Mouse (Mus musculus): Measurements from ENCODE around the gene Brdt. TPM values are rescaled to one million over a fixed set of nuclear protein-coding genes. Genes with fewer than 3 reads are reported as not detected.

The Brdt gene
- polyA plus RNA-seq, 1 experiment from 2014 or later = 6.9 TPM

DNA sequence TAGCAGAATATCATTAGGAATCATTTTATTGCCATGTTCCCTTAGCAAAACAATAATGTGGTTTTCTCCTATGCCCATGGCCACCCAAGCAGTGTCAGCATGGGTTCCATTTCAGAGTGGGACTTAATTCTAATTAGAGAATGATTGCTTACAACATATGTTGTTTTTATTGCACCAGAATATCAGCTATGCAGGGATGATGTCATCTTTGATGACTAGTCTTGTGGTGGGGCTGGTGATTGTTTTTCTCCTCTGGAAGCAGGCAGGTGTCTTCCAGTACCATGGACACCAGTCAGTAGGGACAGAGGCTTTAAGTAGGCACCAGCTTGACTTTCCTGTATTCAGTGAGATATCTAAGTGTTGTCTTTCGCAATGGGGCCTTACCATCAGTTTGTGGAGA, 56.8 kb downstream of the Brdt start:
- no peak overlapping the region for H3K9ac ChIP-seq
- no peak overlapping the region for H3K4me2 ChIP-seq
- H3K9me3 ChIP-seq = no peaks in the 10 kb centered on the region
- H3K27me3 ChIP-seq = no peaks in the 10 kb centered on the region
- peaks cover 17% of the 10 kb centered on the region for H3K36me3 ChIP-seq
- no peak overlapping the region for H3K27ac ChIP-seq
- no peak for ATAC-seq (ENCODE audit: insufficient number of reproducible peaks, insufficient read depth, low FRiP score, low TSS enrichment, low read depth)
- H3K4me3 ChIP-seq = no peak overlapping the region
- H3K4me1 ChIP-seq = no peaks in the 10 kb centered on the region
- 94% methylated on average over 1 of the region's 1 CpGs for WGBS

DNA sequence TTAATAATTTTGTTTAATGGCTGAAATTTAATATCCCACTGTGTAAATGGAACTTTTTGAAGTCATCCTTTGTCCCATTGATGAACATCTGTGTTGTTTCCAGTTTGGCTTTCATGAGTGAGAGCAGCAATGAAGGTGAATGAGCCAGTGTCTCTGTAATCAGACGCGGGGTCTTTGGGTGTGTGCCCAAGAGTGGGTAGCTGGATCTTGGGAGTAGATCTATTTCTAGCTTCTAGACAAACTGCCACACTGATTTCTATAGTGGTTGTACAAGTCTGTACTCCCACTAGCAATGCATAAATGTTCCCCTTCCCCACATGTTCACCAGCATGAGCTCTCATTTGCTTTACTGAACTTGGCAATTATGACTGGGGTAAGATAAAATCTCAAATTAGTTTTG, 58.4 kb downstream of the Brdt start:
- Histone ChIP-seq H3K9me3 (no peaks in the 10 kb centered on the region), H3K4me3 (no peak overlapping the region), H3K27me3 (no peaks in the 10 kb centered on the region), H3K27ac (no peak overlapping the region), H3K4me2 (no peak overlapping the region), H3K4me1 (no peaks in the 10 kb centered on the region), H3K9ac (no peak overlapping the region), H3K36me3 (peaks cover 8% of the 10 kb centered on the region; the same call in 1 of the 2 replicates)
- no peak for ATAC-seq (ENCODE audit: insufficient number of reproducible peaks, insufficient read depth, low FRiP score, low TSS enrichment, low read depth)
- 85% methylated on average over 2 of the region's 2 CpGs for WGBS

DNA sequence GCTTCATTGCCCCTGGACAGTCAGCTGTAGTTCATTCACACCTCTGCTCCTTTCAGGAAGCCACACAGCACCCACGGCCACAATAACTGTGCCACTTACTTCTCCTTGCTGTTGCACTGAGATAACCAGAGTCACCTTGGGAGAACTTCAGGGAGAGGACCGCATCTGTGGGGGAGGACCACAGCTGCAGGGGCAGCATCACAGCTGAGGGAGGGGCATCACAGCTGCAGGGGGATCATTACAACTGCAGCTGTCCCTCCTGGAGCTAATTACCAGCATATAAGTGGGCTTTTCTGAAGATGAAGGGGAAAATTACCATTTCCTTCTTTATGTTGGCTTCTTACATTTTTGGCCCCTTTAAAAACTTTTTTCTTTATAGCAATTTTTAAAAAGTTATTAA, 63.5 kb downstream of the Brdt start:
- 30% methylated on average over 2 of the region's 2 CpGs for whole genome bisulfite sequencing
- Histone ChIP-seq H3K27ac (no peak overlapping the region), H3K36me3 (peaks cover 3% of the 10 kb centered on the region; the same call in 1 of the 2 replicates), H3K27me3 (no peaks in the 10 kb centered on the region), H3K9me3 (no peaks in the 10 kb centered on the region), H3K4me2 (no peak overlapping the region), H3K4me1 (no peaks in the 10 kb centered on the region), H3K4me3 (no peak overlapping the region), H3K9ac (no peak overlapping the region)
- no peak for ATAC-seq (ENCODE audit: insufficient number of reproducible peaks, insufficient read depth, low FRiP score, low TSS enrichment, low read depth)

DNA sequence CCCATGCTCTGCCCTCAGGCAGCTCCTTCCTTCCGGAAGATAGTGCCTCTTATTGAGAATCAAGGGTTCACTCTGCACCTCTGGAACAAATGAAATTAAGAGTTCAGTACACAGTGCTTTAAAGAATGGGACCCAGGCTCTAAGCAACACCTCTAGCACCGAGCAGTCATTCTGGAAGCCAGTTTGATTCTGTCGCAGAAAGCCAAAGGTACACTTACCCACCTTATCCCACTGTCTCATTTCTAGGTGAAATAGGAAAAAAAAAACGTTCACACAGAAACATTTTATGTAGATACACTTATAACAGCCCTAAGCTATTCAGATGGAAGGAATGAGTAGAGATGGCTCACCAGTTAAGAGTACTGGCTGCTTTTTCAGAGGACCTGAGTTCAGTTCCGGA, 71.5 kb downstream of the Brdt start, which contains the start of gene Ephx4:
Ephx4 (plus strand) TSS at position 301 of the 400 bp plus-strand sequence.
- Histone ChIP-seq H3K27me3 (peaks cover 45% of the 10 kb centered on the region), H3K27ac (no peak within 1 kb of the TSS), H3K9me3 (no peaks in the 10 kb centered on the region), H3K9ac (peak within 1 kb of the TSS; percentile 75), H3K4me2 (peak within 1 kb of the TSS; percentile 94), H3K36me3 (no peaks in the 10 kb centered on the region), H3K4me3 (peak within 1 kb of the TSS; percentile 64), H3K4me1 (peaks cover 11% of the 10 kb centered on the region)
- ATAC-seq (ENCODE audit: insufficient number of reproducible peaks, insufficient read depth, low FRiP score, low TSS enrichment, low read depth) = no peak
- WGBS = 8% methylated on average over 5 of the region's 5 CpGs

DNA sequence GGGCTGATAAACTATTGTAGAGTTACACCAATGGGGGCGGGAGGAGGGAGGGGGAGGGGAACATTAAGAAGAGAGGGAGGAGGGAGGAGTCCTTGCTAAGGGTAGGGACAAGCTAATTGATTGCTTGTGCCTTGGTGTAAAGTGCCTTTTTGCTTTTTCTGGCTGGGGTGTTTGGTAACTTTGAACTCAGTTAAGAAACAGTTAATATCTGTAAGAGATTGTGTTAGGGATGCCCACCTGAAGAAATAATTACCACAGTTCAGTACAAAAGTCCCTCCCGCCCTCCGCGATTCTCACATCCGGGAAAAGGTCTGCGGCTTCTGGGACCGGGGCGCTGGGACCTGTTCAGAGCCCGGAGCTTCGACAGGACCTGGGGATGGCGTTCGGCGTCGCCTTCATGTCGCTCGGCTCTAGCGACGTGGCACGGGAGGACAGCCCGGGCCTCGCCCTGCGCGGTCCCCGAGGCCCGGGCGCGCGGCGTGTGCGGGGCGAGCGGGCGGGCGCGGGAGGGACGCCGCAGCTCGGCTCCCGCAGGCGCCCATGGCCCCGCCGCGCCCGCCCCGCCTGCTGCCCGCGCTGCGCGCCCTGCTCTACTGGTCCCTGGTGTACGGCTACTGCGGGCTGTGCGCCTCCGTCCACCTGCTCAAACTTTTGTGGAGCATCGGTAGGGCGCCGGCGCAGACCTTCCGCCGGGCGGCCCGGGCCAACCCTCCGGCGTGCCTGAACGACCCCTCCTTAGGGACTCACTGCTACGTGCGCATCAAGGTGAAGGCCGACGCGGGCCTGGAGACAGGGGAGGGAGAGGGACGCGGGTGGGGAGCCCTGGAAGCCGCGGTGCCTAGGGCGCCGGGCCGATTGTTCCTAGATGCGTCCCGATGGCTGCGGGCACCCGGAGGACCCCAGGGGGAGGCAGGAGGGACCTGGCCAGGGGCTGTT, 72.3 kb downstream of the Brdt start:
- no peak overlapping the region for H3K27ac ChIP-seq
- H3K4me3 ChIP-seq = peak overlapping the region; percentile 64
- H3K4me2 ChIP-seq = peak overlapping the region; percentile 94
- H3K9ac ChIP-seq = peak overlapping the region; percentile 75
- ATAC-seq (ENCODE audit: insufficient number of reproducible peaks, insufficient read depth, low FRiP score, low TSS enrichment, low read depth) = peak; percentile 67; the same call in 1 of the 2 replicates
- under 1% methylated on average over 79 of the region's 80 CpGs for whole genome bisulfite sequencing
- H3K9me3 ChIP-seq = no peaks in the 10 kb centered on the region
- H3K36me3 ChIP-seq = no peaks in the 10 kb centered on the region
- H3K4me1 ChIP-seq = peaks cover 11% of the 10 kb centered on the region
- peaks cover 45% of the 10 kb centered on the region for H3K27me3 ChIP-seq

DNA sequence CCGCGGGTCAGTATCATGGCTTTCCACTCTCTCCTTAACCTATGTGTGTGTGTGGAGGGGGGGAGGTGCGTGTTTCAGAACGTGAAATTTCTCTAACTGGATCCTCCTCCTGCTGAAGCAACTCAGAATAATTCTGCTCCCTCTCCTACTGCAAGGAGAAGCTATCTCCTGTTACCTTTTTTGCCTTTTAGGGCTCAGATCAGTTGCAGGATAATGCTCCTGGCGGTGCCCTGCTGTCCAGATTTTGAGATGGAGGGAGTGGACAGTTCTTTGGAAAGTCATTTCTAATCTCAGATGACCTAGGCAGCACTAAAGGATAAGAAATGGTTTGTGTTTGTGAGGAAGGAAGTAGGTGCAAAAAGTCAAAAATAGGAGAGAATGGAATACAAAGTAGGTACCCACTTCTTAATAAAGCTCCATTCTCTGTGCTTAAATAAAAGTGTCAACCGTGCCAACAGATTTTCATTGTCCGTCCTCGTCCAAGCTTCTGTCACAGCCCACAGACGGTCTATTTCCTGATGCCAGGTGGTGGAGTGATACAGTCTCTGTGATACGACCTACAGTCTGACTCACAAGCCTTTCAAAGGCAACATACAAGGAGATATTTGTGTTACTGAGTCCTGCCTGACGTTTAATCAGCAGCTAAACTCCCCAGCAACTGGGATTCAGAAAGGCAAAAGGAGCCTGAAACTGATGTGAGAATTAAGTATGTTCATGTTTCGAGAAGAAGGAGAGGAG, 73.2 kb downstream of the Brdt start:
- no peak for ATAC-seq (ENCODE audit: insufficient number of reproducible peaks, insufficient read depth, low FRiP score, low TSS enrichment, low read depth)
- peak overlapping the region; percentile 75 for H3K9ac ChIP-seq
- H3K27ac ChIP-seq = no peak overlapping the region
- H3K27me3 ChIP-seq = peaks cover 45% of the 10 kb centered on the region
- WGBS = 28% methylated on average over 12 of the region's 12 CpGs
- H3K4me3 ChIP-seq = peak overlapping the region; percentile 64
- no peaks in the 10 kb centered on the region for H3K36me3 ChIP-seq
- peak overlapping the region; percentile 94 for H3K4me2 ChIP-seq
- no peaks in the 10 kb centered on the region for H3K9me3 ChIP-seq
- H3K4me1 ChIP-seq = peaks cover 11% of the 10 kb centered on the region

DNA sequence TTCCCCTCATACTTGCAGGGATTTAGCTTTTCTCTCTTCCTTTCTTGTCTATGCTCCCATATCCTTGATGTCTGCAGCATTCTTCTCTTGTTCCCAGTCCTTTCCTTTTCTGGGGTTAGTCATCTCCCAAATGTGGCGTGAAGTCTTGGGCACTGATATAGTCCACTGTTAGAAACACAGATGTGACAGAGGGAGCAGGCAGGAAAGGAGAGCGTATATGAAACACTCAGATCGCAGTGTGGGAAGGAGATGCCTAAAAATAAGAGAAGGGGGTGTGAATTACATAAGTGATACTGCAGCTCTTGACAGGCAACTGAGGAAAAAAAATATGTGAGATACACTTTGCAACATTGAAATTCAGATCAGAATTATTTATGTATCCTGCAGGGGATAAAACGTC, 74.4 kb downstream of the Brdt start:
- Histone ChIP-seq H3K27ac (no peak overlapping the region), H3K36me3 (no peaks in the 10 kb centered on the region), H3K27me3 (peaks cover 45% of the 10 kb centered on the region), H3K4me1 (peaks cover 11% of the 10 kb centered on the region), H3K9me3 (no peaks in the 10 kb centered on the region), H3K9ac (no peak overlapping the region), H3K4me3 (no peak overlapping the region), H3K4me2 (no peak overlapping the region)
- 86% methylated on average over 4 of the region's 4 CpGs for WGBS
- no peak for ATAC-seq (ENCODE audit: insufficient number of reproducible peaks, insufficient read depth, low FRiP score, low TSS enrichment, low read depth)

DNA sequence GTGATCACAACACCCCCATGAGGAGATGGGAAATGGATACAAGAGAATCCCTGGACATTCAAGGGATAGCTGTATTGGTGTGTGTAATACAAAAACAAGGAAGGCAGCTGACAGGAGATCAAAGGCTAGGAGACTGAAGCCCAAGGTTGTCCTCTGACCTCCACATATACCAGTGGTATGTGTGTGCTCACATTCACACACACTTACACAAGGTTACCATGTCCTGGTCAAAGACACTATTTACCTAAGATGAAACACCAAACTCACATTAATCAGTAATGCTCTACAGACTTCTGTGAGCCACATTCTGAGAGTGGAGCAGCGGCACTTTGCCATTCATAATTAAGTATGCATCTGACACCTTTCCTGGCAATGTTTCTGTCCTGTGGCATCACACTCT, 79.3 kb downstream of the Brdt start:
- Histone ChIP-seq H3K36me3 (no peaks in the 10 kb centered on the region), H3K27me3 (peaks cover 10% of the 10 kb centered on the region), H3K9ac (no peak overlapping the region), H3K27ac (no peak overlapping the region), H3K4me3 (no peak overlapping the region), H3K4me1 (peaks cover 5% of the 10 kb centered on the region; the same call in 1 of the 2 replicates), H3K9me3 (no peaks in the 10 kb centered on the region), H3K4me2 (no peak overlapping the region)
- ATAC-seq (ENCODE audit: insufficient number of reproducible peaks, insufficient read depth, low FRiP score, low TSS enrichment, low read depth) = no peak
- 86% methylated on average over 1 of the region's 1 CpGs for WGBS

DNA sequence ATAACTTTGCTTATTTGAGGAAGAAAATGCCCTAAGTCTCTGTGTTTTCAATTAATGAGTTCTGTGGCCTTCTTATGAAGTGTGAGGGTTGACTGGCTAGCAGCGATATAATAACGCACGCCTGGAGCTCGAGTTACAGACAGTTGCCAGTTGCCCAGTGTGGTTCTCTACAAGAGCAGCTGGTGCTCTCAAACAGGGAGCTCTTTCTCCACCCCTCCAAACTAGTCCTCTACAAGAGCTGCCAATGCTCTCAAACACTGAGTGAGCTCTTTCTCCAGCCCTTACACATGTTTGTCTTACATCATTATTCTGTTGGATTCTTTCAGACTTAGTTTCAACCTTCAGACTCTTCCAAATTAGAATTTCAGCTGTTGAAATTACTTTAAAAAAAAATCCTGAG, 80.4 kb downstream of the Brdt start:
- Histone ChIP-seq H3K36me3 (no peaks in the 10 kb centered on the region), H3K9me3 (no peaks in the 10 kb centered on the region)
- 23% methylated on average over 4 of the region's 4 CpGs for WGBS

DNA sequence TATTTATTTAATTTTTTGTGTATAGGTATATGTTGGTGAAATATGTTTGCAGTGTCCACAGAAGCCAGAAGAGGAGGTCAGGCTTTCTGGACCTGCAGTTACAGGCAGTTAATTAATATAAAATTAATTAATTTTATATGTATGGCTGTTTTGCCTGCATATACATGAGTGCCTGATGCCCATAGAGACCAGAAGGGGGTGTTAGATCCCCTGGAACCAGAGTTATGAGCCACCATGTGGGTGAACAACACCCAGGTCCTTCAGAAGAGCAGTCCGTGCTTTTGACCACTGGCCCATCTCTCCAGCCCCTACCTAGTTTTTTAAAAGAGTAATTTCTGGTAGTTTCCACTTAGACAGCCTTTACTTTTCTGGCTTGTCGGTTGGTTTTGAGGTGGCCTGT, 81.3 kb downstream of the Brdt start:
- no peak for ATAC-seq (ENCODE audit: insufficient number of reproducible peaks, insufficient read depth, low FRiP score, low TSS enrichment, low read depth)
- no peaks in the 10 kb centered on the region for H3K36me3 ChIP-seq
- H3K9ac ChIP-seq = no peak overlapping the region
- 85% methylated on average over 2 of the region's 2 CpGs for WGBS
- no peaks in the 10 kb centered on the region for H3K9me3 ChIP-seq
- H3K27me3 ChIP-seq = no peaks in the 10 kb centered on the region
- H3K4me3 ChIP-seq = no peak overlapping the region
- peaks cover 5% of the 10 kb centered on the region; the same call in 1 of the 2 replicates for H3K4me1 ChIP-seq
- H3K4me2 ChIP-seq = no peak overlapping the region
- no peak overlapping the region for H3K27ac ChIP-seq

More for the DNA sequence above, 80.4 kb downstream of the Brdt start:
- Histone ChIP-seq H3K4me2 (no peak overlapping the region), H3K4me3 (no peak overlapping the region), H3K27ac (no peak overlapping the region), H3K27me3 (peaks cover 5% of the 10 kb centered on the region; the same call in 1 of the 2 replicates), H3K9ac (no peak overlapping the region), H3K4me1 (peaks cover 5% of the 10 kb centered on the region; the same call in 1 of the 2 replicates)
- no peak for ATAC-seq (ENCODE audit: insufficient number of reproducible peaks, insufficient read depth, low FRiP score, low TSS enrichment, low read depth)

DNA sequence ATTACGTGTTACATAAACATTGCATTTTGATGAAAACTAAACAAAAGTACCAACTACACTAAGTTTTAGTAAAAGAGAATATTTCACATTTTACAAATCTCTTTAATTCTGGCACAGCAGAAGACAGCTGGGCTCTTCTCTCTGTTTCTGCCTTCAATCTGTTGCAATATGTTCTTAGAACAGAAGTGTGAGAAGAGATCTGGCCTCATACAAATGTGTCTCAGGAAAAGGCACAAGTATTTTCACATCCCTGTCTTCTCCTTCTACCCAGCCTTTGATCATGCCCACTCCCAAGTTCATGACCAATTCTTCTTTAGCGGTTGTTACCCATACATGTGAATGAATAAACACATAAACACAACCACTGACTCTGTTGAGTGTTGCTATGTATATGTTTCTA, 84.1 kb downstream of the Brdt start:
- H3K27me3 ChIP-seq = no peaks in the 10 kb centered on the region
- H3K9me3 ChIP-seq = no peaks in the 10 kb centered on the region
- no peak overlapping the region for H3K9ac ChIP-seq
- no peak for ATAC-seq (ENCODE audit: insufficient number of reproducible peaks, insufficient read depth, low FRiP score, low TSS enrichment, low read depth)
- no peak overlapping the region for H3K4me2 ChIP-seq
- H3K4me3 ChIP-seq = no peak overlapping the region
- peaks cover 5% of the 10 kb centered on the region; the same call in 1 of the 2 replicates for H3K4me1 ChIP-seq
- H3K27ac ChIP-seq = no peak overlapping the region
- WGBS = 78% methylated on average over 2 of the region's 2 CpGs
- no peaks in the 10 kb centered on the region for H3K36me3 ChIP-seq
